Mouse (Mus musculus) bone marrow macrophage, adult 2 months (primary cell): ENCODE results near the gene Pomgnt2. TPM values are rescaled to one million over a fixed set of nuclear protein-coding genes. Genes with fewer than 3 reads are reported as not detected.

Source experiments
- H3K27ac ChIP-seq: 2 replicates; pipeline ENCODE4 v1.5.1; 2012; ENCODE audit warnings: low read depth, low read length; ENCODE audit not compliant: insufficient read depth
- H3K4me1 ChIP-seq: 2 replicates; pipeline ENCODE4 v1.6.1; 2012; ENCODE audit warnings: low read length; ENCODE audit not compliant: control insufficient read depth, insufficient read depth
- H3K4me3 ChIP-seq: 2 replicates; pipeline ENCODE4 v1.5.1; 2012; ENCODE audit warnings: mild to moderate bottlenecking, low read length, moderate library complexity; ENCODE audit not compliant: insufficient read depth
- CTCF ChIP-seq: IDR thresholded peaks from 2 replicates; pipeline ENCODE4 v1.5.1; 2012; ENCODE audit warnings: low read depth, mild to moderate bottlenecking, low read length, moderate library complexity
- POLR2A ChIP-seq: IDR thresholded peaks from 2 replicates; pipeline ENCODE4 v1.6.1; 2012; ENCODE audit warnings: mild to moderate bottlenecking, low read depth, low read length, borderline replicate concordance
- polyA plus RNA-seq: library from polyadenylated mRNA; stranded (reverse); fragments of >200 nt; gene quantifications from 2 replicates; pipeline ENCODE4 v1.2.4, GENCODE M21; 2012; ENCODE audit not compliant: missing spikeins, insufficient read depth, insufficient read length

The Pomgnt2 gene
- 1.8 and 2.5 TPM in 2 replicates for polyA plus RNA-seq

DNA sequence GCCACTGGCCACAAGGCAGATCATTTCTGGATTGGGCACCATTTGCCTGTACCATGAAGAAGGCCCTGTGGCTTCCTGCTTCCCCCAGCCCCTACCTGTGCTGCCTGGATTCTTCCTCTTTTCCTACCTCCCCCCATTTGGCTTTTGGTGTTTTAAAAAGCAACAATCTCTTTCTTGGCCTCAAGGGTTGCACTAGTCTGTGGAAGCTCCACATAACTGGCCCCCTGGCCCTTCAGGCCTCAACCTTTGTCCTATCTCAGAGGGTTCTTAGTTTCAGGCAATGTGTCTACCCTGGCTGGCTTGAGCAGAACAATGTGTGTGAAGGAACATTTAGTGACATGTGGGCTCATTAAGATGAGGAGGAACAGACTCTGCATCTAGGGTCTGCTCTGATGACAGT, at the start of gene Pomgnt2:
Pomgnt2 (minus strand) TSS at position 101 of the 400 bp plus-strand sequence.
- Histone ChIP-seq H3K4me3 (peak within 1 kb of the TSS; percentile 74; the same call in 1 of the 2 replicates), H3K27ac (no peak within 1 kb of the TSS), H3K4me1 (0 out of 2 replicates have a peak, but pooled peaks cover 2% of the 10 kb centered on the region)
- TF ChIP-seq CTCF (no peak), POLR2A (no peak)

DNA sequence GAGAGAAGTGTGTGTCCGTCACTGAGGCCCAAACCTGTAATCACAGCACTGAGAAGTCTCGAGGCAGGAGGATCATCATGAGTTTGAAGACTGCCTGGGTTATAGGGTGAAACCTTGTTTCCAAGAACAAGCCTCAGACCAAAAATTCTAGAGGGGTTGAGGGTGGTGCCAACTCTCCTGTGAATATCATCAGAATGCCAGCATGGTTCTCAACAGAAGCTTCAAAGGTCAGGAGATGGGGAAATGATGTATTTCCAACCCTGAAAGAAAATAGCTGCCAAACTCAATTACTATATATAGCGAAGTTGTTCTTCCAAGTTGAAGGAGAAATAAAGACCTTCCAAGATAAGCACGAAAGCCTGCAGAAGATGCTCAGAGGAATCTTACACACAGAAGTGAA, 42.9 kb upstream of the Pomgnt2 start:
- no peak overlapping the region for H3K27ac ChIP-seq
- TF ChIP-seq CTCF (no peak), POLR2A (no peak)
- H3K4me3 ChIP-seq = no peak overlapping the region
- H3K4me1 ChIP-seq = no peaks in the 10 kb centered on the region

DNA sequence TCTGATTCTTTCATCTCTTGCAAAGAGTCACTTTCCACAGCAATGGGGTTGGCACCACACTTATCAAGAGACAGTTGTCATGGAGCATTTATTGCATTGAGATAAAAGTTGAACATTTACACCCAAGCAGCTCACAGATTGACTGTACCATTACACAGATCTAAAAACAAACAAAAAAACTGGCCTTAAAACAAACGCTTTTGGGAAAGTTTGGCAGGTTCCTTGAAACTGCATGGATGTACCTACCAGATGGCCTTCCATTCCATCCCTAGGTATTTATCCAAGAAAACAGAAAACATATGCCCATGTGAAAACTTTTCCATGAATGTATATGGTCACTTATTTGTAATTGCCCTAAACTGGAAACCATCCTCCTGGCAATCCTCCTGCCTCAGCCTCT, 41.7 kb upstream of the Pomgnt2 start:
- Histone ChIP-seq H3K4me3 (no peak overlapping the region), H3K27ac (no peak overlapping the region), H3K4me1 (no peaks in the 10 kb centered on the region)
- TF ChIP-seq CTCF (no peak), POLR2A (no peak)

DNA sequence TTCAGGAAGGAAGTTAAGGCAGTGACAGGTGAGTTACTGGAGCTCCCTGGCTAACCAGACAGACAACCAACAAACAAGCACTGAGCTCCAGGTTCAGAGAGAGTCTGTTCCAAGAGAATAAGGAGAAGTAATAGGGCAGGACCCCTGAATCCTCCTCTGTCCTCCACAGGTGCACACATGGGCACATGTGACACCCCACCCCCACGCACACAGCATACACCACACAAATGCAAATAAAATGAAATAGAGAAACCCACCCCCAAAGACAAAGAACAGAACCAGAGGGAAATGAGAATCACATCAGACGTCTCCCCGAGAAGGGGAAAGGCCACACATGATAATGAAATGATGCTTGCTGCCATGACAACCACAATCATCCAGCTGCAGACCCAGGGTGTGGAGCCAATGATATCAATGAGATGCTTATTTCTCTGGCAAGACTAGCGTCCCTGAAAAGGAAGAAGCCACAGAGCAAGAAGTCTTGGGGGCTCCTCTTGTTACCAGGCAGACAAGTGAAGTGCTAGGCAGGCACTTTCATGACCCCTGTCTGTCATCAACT, 39.7 kb upstream of the Pomgnt2 start:
- Histone ChIP-seq H3K27ac (no peak overlapping the region), H3K4me3 (no peak overlapping the region), H3K4me1 (no peaks in the 10 kb centered on the region)
- TF ChIP-seq POLR2A (no peak), CTCF (no peak)

DNA sequence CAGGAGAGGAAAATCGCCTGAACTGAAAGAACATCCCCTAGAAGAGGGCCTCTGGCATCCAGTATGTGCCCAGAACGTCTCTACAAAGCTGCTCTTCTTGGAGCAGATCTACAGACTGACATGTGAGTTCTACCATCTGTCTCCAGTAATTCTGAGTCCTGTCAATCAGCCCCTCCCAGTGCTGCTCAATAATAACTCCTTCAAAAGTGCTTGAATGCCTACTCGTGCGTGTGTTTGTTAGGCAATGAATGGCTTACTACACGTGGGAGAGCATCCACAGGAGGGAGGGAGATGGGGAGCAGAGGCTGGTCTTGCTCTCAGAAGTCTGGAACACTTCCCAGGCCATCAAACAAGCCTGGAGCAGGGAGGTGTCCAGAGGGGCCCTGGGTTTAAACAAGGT, 38.9 kb upstream of the Pomgnt2 start:
- H3K4me3 ChIP-seq = no peak overlapping the region
- TF ChIP-seq CTCF = no peak
- TF ChIP-seq POLR2A = no peak
- H3K4me1 ChIP-seq = no peaks in the 10 kb centered on the region
- H3K27ac ChIP-seq = no peak overlapping the region

DNA sequence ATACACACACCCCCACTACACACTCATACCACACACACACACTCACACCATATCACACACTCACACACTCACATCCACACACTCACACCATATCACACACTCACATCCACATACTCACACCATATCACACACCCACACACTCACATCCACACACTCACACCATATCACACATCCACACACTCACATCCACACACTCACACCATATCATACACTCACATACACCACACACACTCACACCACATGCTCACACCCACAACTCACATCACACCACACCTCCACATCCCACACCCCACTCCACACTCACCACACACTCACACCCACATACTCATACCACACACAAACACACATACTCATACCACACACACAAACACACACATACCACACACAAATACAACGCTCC, 38.0 kb upstream of the Pomgnt2 start:
- Histone ChIP-seq H3K27ac (no peak overlapping the region), H3K4me3 (no peak overlapping the region), H3K4me1 (no peaks in the 10 kb centered on the region)
- TF ChIP-seq POLR2A (no peak), CTCF (no peak)

DNA sequence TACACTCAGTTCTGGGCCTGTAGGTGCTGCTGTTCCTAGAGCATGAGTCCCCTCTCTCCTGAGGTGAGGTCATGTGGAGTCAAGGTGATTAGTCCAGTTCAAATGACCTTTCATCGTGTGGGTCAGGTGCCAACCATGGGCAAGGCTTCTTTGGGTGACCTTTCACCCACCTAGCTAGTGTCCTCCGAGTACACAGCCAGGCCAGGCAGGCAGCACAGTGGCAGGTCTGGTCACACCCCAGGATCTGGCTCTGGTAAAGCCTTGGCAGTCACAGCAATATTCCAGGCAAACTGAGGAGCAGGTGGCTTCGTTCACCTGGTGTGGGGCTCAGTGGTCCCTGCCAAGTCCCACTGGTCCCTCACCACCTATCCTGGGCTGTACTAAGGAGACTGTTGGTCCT, 35.2 kb upstream of the Pomgnt2 start:
- no peak overlapping the region for H3K27ac ChIP-seq

DNA sequence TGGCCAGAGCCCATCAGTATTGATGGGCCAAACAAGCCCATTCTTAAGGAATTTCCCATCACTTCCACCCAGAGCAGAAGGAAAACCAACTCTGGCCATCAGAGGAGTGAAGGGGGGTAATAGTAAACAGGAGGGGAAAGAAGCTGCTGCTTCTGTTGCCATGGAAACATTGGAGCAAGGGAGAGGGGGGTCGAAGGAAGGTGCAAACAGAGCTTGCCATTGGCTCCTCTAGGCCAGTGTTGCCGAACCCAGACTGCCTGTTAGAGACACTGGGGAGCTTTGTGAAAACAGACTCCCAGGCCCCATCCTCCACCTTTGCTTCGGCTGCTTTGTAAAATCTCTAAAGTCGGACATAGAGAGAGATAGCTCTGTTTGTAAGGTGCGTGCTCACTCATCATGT, 33.8 kb upstream of the Pomgnt2 start:
- Histone ChIP-seq H3K4me1 (no peaks in the 10 kb centered on the region), H3K4me3 (no peak overlapping the region), H3K27ac (no peak overlapping the region)
- TF ChIP-seq POLR2A = no peak
- no peak for TF ChIP-seq CTCF

More for the DNA sequence above, 35.2 kb upstream of the Pomgnt2 start:
- no peaks in the 10 kb centered on the region for H3K4me1 ChIP-seq
- TF ChIP-seq POLR2A = no peak
- no peak for TF ChIP-seq CTCF
- H3K4me3 ChIP-seq = no peak overlapping the region

DNA sequence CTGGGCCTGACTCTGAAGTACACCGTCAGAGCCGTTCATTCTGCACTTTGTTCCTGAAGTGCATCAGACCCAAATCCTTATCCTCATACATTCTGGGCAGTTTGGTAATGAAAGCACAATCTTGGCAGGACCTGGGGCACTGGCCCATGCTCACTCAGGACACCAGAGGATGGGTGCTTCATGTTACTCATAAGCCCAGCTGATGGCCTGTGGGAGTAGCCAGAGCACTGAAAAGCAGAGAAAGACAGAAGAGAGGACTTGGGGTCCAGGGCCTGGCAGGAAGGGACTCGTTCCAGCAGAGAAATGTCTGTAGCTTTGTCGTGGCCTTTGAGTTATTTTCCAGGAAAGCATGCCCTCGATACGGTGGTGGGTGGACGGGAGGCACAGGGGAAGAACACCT, 32.9 kb upstream of the Pomgnt2 start:
- TF ChIP-seq CTCF (no peak), POLR2A (no peak)
- no peak overlapping the region for H3K27ac ChIP-seq
- no peak overlapping the region for H3K4me3 ChIP-seq
- H3K4me1 ChIP-seq = no peaks in the 10 kb centered on the region

DNA sequence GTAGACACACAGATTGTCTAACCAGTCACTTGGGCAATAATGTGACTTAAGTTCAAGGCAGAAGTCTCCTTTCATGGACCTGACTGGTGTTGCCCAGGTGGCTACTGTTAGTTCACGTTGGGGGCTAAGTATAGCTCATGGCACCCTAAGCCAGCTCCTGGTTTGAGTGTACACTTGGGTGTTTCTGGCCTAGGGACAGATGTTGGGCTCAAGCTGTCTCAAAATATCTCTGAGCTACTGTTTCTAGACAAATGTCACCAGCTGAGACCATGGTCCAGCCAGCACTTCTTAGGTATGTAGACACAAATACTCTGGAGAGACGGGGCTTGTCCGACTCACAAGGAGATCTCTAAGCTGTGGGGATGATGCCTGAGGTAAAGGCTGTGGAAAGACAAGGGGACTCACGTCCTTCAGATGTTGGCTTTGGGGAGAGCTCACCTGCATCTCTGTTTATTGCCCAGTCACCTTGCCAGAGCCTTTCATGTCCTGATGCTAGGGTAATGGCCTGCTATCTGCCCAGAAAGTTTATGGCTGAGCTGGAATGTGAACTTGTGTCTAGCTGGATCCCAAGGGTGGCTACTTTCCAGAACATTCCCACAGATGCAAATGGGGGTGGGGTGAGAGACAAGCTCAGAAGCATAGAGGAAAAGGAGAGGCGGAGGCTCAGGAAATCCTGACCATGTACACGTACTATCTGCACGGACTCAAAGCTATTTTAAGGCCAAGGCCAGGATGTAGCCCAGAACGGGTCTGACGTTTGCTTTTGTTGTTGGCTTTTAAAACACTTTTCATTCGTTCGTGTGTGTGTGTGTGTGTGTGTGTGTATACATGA, 31.2 kb upstream of the Pomgnt2 start:
- H3K27ac ChIP-seq = no peak overlapping the region
- no peaks in the 10 kb centered on the region for H3K4me1 ChIP-seq
- TF ChIP-seq POLR2A (no peak), CTCF (no peak)
- H3K4me3 ChIP-seq = no peak overlapping the region
